Mouse (Mus musculus) 3134 (cell line): ENCODE results near the gene Hps4.

Experiments
- DNase-seq: peaks from one replicate; pipeline ENCODE4 v3.0.0-alpha.2; 2011; ENCODE audit warnings: low spot score; ENCODE audit not compliant: insufficient read length; ENCODE audit errors: extremely low read depth

The Hps4 gene

GRCm38 (mm10) chr5:112364184-112364797 is 21.4 kb downstream of the Hps4 start:
- no peak for DNase-seq

DNA sequence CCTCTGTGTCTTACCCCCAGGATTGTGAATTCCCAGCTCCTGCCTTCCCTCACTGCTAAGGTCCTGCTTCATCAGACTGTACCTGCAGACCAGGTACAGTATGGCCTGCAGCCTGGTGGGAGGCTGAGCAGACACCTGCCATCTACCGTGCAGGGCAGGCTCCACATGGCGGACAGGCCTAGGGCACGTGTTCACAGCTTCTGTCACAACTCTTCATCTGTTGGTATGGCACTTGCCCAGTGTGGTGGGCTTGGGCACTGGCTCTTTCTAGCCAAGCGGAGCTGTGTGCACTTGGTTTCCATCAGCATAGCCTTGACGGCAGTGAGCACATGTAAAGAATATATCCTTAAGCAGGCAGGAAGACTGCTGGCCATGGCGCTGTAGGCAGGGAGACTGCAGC is 24.0 kb downstream of the Hps4 start:
- no peak for DNase-seq

- DNase-seq, result no peak
Observed at GRCm38 (mm10) chr5:112367338-112367737, 24.5 kb downstream of the Hps4 start.

- DNase-seq, result peak; percentile 82
Observed at GRCm38 (mm10) chr5:112367929-112368328, 25.0 kb downstream of the Hps4 start.

DNA sequence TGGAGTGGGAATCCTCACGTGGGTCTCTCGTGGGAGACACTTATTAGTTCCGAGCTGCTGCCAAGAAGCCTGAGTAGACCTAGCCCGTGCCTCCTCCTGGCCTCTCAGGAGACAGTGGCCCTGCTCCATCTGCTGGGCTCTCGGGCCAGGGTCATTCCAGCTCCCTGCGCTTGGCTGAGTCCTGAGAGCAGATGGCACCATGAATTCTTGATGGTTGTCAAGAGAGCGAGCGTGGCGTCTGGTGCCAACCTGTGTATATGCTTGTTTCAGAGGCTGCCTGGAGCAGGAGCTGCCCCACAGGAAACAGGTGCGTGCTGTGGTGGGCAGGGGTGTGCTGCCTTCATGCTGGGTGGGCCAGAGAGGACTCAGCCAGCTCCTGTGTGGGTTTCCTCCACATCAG is 25.8 kb downstream of the Hps4 start:
- DNase-seq, result no peak

- DNase-seq, result no peak
Observed at GRCm38 (mm10) chr5:112369326-112369725, 26.4 kb downstream of the Hps4 start.

- no peak for DNase-seq
Observed at GRCm38 (mm10) chr5:112370236-112370813, 27.4 kb downstream of the Hps4 start.

GRCm38 (mm10) chr5:112371933-112372332 is 29.1 kb downstream of the Hps4 start:
- DNase-seq, result no peak

DNA sequence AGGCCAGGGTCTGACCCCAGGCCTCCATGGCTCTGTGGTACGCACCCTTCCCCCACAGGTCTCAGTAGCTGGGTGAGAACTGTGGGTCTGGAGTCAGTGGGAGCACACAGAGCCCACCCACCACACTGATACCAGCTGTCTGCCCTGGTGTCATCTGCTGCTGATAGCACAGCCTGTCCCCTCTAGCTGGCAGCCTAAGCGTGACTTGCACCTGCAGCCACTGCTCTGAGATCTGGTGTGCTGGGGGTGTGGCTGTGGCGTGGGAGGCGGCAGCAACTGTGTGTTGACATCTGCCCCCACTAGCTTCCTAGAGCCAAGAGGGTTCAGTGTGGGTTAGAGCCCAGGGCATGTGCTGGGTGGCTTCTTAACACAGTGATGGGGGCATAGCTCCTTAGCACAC is 33.2 kb downstream of the Hps4 start:
- DNase-seq, result no peak

- no peak for DNase-seq
Observed at GRCm38 (mm10) chr5:112377380-112377779, 34.5 kb downstream of the Hps4 start.

- no peak for DNase-seq
Observed at GRCm38 (mm10) chr5:112378716-112379115, 35.8 kb downstream of the Hps4 start.

DNA sequence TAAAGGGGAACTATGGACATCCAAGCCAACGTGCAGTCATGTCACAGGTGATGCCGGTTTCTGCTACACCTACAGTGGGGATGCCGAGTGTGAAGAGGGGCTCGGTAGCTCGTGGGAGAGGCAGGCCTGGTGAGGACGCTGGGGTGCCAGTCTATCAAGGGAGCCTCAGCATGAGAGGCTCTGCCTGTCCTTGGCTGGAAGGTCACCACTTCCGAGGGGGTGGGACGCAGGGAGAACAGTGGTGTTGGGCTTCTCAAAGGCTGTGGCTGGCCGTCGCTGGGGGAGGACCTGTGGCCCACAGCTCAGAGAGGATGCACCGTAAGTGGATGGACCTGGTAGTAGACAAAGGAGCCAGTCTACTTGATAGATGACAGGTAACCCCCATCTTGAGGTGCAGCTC is 38.3 kb downstream of the Hps4 start:
- no peak for DNase-seq

DNA sequence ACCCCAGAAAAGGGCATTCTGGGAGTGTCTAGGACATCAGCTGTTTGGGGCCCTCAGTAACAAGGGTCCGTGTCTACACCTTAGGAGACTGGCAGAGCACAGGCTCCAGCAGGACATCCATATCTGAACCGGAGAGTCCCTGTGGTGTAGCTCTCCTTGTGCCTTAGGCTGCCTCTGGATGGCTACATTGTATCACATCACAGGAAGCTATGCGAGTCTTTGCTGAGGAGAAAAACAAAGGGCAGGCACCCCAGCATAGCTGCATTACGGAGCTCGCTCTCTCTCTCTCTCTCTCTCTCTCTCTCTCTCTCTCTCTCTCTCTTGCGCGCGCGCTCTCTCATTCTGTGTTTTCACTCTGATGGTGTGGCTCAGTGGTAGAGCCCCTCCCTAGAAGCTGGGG is 39.2 kb downstream of the Hps4 start:
- DNase-seq, result no peak

GRCm38 (mm10) chr5:112382641-112383330 is 39.9 kb downstream of the Hps4 start:
- DNase-seq, result no peak

DNA sequence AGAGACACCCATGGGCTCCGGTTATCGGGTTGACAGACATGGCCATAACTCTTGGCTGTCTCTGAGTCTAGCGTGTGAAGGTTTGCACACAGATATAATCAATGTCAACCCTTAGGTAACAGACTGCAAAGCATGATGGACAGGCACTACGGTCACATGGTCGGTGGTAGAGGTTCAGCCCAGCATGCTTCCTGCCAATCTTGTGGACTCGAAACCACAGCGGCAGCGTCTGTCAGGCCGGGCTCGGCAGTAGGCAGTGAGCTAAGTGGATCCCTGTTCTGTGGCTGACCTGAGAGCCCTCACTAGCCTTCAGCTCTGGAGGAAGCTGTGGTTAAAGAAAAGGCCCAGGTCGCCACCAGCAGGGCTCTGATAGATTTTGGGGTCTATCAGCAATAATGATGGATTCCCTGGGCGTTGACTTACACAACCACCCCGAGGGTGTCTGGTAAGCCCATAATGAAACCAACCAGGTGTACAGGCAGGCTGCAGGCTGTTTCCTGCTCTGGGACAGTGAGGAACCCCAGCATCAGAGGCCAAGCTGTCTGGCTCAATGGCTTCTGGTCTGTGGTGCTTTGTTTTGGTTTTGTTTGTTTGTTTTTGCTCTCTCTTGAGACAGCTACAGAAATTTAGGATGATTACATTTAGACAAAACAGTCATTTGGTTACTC is 42.1 kb downstream of the Hps4 start:
- no peak for DNase-seq

DNA sequence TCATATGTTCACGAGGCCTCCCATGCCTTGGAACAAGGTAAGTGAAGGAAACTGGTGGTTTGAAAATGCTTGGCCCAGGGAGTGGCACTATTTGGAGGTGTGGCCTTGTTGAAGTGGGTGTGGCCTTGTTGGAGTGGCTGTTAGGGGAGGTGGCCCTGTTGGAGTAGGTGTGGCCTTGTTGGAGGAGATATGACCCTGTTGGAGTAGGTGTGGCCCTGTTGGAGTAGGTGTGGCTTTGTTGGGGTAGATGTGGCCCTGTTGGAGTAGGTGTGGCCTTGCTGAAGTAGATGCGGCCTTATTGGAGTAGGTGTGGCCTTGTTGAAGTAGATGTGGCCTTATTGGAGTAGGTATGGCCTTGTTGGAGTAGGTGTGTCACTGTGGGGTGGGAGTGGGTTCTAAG is 43.1 kb downstream of the Hps4 start:
- DNase-seq, result no peak

- DNase-seq, result no peak
Observed at GRCm38 (mm10) chr5:112389352-112389751, 46.5 kb downstream of the Hps4 start.

GRCm38 (mm10) chr5:112391002-112391401 is 48.1 kb downstream of the Hps4 start:
- DNase-seq, result no peak

DNA sequence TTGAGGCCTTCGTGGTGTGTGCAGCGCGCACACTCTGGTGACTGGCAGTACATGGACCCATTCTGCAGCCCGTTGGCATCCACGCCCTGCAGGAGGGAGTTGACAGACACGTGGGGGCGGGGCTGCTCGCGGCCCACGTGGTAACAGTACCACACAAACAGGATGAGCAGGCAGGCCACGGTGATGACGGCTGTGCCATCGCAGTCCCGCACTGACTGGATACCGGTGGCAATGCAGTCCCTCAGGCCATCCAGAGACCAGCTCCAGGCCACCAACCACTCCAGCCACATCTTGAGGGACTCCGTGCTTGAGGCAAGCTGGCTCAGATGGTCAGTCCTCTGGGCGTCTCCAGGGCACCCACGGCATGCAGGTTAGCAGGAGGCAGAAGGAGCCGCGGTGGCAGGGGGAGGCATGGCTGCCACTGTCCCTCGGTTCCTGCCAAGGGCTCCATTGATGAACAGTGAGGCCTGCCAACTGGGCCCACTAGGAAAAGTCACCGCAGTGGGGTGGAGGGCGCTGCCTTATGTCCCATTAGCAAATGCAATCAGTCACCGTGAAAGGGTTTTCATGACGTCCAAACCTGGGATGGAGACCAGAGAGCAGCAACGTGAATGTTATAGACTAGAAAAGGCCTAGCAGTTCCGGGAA is 48.9 kb downstream of the Hps4 start:
- DNase-seq, result no peak

DNA sequence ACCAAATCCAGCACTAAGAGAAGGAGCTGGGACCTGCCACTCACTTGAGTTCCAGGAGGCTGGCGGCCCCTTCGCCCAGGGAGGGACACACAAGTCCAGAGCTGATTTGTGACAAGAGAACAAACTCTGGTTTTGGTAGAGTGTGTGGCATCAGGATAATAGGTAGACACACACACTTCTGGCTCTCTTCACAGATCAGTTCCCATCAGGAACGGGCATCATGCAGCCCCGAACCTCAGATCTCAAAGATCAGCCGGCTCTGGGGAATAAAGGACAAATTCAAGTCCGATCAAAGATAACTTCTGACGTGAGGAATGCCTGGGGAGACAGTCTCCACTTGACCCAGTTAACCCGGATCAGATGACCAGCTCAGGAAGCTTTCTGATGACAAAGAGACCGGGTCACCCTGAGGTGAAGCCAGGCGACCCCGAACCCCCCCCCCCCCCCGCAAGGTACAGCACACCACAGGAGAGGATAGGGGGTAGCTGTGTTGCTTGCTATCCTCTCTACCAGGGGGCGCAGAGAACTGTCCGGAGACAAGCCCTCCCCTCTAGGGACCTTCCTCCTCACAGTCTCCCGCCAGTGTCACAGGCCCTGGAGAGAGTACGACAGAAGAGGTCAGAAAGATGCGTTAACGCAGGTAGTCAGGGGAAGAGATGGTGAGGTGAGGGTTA is 51.0 kb downstream of the Hps4 start:
- no peak for DNase-seq

- no peak for DNase-seq
Observed at GRCm38 (mm10) chr5:112394415-112394763, 51.5 kb downstream of the Hps4 start.
